ENCODE assay signal across 14 mouse cellular contexts in genomic region chr19:36843866-36844265, GRCm38 (mm10).
"Had no signal": no experiment of that assay in that cellular context is flagged by ENCODE, and none has a peak within 500 bp of the region (broad histone marks: within the 10 kb centered on the region; RNA-seq: fewer than 3 reads in every experiment).

No protein-coding gene starts in this region.

- ATAC-seq: inflammation-experienced regulatory T-cells, adult 6 months; midbrain, embryonic 15.5 days had no signal

- H3K4me3 ChIP-seq: kidney, embryonic 15.5 days; limb, embryonic 13.5 days; midbrain, embryonic 10.5 days; midbrain, embryonic 15.5 days had no signal

- H3K4me1 ChIP-seq: kidney, embryonic 15.5 days; limb, embryonic 13.5 days; midbrain, embryonic 10.5 days; midbrain, embryonic 15.5 days had no signal

- H3K9ac ChIP-seq: kidney, embryonic 15.5 days; limb, embryonic 13.5 days; liver, embryonic 14.5 days; midbrain, embryonic 15.5 days had no signal

- DNase-seq: kidney, adult 18-20 months; kidney, postnatal 25 days; left cerebral cortex, postnatal 4 days; lung, adult 18-20 months; lung, postnatal 4 days; right cerebral cortex, adult 18-20 months; thymus, adult 2 months; thymus, postnatal 25 days had no signal

- H3K9me3 ChIP-seq: kidney, embryonic 15.5 days; limb, embryonic 13.5 days; midbrain, embryonic 10.5 days; midbrain, embryonic 15.5 days had no signal

- H3K4me2 ChIP-seq: kidney, embryonic 15.5 days; limb, embryonic 13.5 days; midbrain, embryonic 15.5 days had no signal

- H3K27ac ChIP-seq: kidney, embryonic 15.5 days; limb, embryonic 13.5 days; liver, embryonic 14.5 days; midbrain, embryonic 10.5 days; midbrain, embryonic 15.5 days had no signal

- H3K27me3 ChIP-seq: kidney, embryonic 15.5 days; limb, embryonic 13.5 days; midbrain, embryonic 15.5 days had no signal
